Mouse (Mus musculus) MEL-GATA-1-ER (cell line): ENCODE results near the gene Fam83g.
"Not testable (repeated sequence)": the region's sequence is repeated elsewhere in the genome, so short reads cannot be mapped to it uniquely, and the experiment has no call there.

Experiments
- DNase-seq: peaks from one replicate; pipeline ENCODE4 v3.0.0-alpha.2; 2012; ENCODE audit warnings: low read depth; ENCODE audit errors: extremely low read depth

The Fam83g gene

GRCm38 (mm10) chr11:61683907-61684731 is at the start of gene Fam83g:
Fam83g (plus strand) TSS chr11:61684091.
- DNase-seq = peak; percentile 17

DNA sequence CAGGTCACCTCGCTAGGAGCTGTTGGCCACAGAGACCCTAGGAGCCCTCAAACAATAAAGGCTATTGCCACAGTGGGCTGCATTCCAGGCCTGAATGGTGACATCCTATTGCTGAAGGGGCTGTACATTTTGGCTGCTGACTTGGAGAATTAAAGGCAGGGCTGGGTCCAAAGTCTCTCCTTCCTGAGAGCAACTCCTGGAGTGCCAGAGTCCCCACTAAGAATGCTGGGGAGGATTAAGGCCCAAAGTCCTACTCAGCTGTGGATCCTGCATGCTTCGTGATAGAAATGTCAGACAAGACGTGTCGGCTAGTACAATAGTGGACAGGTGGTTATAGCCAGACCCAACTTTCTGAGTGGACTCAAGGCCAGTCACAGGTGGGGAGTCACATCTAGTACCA is 47.6 kb upstream of the Fam83g start:
- DNase-seq = not testable (repeated sequence)

DNA sequence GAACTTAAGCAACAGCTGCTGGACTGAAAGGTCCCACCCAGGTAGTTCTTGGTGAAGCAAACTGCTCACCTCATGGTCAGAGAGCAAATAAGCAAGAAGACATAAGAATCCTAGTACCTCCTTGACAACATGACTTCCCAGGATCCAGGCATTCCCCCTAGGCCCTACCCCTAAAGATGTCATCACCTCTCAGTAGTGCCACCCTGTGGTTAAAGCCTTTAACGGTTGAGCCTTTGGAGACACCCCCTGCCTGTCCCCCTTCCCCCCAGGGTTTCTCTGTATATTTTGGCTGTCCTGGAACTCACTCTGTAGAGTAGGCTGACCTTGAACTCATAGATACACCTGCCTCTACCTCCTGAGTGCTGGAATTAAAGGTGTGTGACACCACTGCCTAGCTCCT is 46.5 kb upstream of the Fam83g start:
- no peak for DNase-seq

DNA sequence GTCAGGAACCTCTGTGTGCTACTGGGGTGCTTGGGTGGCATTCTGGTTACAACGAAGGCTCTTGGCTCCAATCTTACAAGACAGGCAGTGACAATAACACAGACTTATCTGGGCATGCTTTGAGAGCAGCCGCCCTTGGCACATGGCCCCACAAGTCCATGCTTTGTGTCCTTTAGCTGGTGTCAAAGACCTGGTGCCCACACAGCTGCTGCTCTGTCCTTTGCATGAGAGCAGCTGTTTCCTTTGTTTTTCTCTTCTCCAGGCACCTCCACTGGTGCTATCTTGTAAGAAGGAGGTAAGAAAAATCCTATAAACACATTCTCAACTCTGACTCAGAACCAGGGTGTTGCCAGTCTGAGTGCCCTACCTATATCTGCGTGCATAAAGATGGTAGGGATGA is 46.0 kb upstream of the Fam83g start:
- no peak for DNase-seq

DNA sequence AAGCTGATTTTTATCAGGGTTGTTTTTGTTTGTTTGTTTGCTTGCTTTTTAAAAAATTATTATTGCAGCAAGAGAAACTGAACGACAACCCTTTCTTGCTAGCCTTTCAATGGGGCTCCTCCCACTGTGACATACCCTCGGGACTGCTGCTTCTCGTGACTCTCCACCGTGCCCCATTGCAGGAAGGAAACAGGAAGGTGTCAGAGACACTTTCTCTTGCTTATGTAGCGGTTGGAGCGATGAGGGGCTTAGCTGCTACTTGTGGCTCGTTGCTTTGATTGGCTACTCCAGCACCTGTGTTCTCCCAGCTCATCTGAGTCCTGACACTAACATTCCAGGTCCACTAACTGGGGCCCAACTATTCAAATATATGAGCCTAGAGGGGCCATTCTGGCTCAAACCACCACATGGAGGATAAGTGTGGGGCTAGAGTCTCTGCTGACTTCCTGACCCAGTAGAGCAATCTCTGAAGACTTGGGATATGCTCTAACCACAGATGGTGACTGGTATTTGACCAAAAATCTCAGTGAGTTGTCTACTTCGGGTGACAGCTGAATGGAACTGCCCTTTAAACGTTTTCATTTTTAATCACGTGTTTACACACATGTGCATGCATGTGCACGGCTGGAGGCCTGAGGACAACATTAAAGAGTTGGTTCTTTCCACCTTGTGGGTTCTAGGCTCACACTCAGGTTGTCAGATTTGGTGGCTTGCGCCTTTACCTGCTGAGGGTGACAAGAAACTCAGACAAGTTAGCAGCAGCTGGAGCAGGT is 44.9 kb upstream of the Fam83g start:
- DNase-seq = no peak

DNA sequence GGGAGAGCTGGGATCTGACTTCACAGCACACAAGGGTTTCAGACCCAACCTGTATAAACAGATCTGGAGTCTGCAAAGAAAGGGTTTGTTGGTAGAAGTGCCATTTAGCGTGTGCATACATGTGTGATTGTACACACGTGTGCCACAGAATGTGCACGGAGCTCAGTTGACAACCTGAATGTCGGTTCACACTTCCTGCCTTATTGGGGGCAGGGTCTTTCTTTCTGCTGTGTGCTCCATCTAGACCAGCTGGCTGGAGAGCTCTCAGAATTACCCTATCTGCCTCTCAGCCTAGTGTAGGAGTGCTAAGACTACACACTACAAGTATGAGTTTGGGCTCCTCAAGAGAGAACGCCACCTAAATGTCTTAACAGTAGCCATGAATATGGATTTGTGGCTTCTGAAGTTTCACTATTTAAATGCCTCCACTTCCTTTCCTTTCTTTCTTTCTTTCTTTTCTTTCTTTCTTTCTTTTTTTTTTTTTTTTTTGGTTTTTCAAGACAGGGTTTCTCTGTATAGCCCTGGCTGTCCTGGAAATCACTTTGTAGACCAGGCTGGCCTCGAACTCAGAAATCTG is 44.2 kb upstream of the Fam83g start:
- DNase-seq = no peak

DNA sequence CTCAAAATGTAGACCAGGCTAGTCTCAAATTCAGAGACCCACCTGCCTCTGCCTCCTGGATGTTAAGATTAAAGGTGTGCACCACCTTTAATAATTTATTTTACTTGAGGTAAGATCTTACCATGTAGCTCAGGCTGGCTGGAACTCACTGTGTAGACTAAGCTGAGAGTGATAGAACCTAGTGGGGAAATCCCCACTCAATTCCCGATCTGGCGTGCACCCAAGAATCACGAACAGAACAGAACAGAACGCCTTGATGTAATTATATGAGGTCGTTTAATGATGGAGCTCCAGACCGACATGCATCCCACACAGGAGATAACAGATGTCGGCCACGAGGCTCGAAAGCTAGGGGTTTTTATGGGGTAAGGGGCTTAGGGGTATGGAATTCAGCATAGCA is 43.3 kb upstream of the Fam83g start:
- DNase-seq = not testable (repeated sequence)

- no peak for DNase-seq
Measured at GRCm38 (mm10) chr11:61642106-61642505, 41.8 kb upstream of the Fam83g start.

DNA sequence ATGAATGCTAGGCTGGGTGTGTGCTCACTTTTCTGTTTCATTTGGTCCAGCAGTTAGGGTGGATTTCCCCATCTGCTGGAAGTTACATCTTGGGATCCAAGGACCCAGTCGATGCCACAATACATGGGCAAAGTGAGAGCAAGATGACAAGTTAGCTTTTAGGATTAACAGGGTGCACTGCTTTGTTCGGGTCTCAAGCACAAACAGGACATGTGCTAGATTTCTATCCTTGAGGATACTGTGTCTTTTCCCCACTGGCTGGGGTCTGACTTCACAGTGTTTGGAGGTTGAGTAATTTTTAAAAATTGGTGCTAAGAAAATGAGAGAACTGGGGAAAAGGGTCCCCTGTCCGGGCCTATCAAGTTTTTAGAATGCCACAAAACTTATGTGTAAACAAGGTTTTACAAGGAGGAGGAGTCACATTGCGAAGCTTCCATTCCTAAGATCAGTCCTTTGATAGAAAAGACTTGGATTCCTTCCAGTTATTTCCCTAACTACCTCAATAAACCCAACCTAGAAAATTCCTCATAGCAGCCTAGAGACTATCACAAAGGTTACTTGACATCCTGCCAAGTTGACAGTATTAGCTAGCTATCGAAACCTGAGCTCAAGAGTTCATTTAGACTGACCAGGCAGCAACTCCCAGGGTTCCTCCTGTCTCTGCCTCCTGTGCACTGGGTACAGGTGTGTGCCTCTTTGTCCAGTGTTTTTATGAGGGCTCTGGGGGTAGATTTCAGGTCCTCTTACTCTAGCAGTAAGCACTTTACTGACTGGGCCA is 40.5 kb upstream of the Fam83g start:
- no peak for DNase-seq

DNA sequence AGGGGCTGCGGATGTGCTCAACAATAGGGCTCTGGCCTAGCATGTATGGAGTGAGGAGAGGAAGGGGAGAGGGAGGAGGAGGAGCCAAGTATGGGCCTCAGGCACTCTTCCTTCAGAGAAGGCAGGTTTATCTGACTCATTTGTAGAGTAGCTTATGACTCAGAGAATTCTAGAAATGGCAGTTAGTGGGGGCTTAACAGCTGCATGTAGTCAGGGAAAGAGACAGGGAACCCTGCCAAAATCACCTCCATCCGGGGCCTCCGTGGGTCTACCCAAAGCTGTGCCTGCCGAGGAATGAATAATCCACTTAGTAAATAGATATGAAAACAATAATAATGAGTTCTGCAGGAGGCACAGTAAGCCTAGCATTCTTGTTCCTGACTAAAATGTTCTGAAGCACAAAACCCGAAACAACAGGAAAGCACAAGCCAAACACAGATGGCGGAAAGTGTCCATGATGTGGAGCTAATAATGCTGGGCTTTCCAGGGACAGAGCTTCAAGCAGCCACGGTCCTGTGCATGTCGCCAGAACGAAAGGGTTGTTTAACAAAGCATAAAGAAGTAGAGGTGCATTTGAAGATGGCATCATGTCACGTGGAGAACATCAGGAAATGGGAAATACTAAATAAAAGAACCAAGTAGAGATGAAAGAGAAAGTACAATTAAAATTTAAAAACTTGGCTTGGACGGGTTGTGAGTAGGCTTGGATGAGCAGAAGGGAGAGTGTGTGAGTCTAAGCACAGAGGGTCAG is 39.1 kb upstream of the Fam83g start:
- no peak for DNase-seq

GRCm38 (mm10) chr11:61645357-61645857 is 38.5 kb upstream of the Fam83g start:
- DNase-seq = no peak

DNA sequence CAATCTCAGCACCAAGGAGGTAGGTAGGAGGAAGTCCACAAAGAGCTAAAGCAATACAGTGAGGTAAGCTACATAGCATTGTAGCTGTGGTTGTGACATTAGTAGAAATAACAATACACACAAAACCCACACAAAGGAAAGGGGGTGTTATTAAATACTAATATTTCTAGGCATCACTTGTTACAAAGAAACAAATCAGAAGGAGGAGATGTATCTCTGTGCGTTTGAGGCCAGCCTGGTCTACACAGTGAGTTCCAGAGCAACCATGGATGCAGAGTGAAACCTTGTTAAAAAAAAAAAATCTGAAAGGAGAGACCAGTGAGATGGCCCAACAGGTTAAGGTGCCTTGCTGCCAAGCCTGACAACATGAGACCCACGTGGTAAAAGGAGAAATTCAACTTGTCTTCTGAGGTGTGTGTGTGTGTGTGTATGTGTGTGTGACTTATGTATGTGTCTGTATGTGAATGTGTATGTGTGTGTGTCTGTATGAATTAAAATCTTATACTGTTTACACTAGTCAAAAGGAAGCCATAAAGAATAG is 37.3 kb upstream of the Fam83g start:
- no peak for DNase-seq

- DNase-seq = no peak
Measured at GRCm38 (mm10) chr11:61647110-61647910, 36.6 kb upstream of the Fam83g start.

GRCm38 (mm10) chr11:61647956-61648748 is 35.7 kb upstream of the Fam83g start:
- no peak for DNase-seq

DNA sequence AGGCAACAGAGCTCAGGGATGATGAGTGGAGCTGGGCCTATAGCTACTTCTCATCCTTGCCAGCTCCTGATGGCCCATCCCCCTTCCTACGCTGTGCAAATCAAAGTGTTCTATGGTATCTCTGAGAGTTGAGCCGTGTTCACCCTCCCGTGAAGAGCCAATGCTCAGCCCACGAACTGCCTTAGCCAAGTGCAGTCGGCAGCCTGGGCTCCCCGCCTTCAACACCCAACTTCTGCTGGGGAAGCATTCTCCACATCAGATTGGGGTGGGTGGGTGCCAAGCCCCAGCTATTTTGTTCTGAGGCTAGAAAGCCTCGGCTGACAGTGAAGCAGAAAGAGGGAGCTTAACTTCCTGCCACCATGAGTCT is 35.2 kb upstream of the Fam83g start:
- no peak for DNase-seq

DNA sequence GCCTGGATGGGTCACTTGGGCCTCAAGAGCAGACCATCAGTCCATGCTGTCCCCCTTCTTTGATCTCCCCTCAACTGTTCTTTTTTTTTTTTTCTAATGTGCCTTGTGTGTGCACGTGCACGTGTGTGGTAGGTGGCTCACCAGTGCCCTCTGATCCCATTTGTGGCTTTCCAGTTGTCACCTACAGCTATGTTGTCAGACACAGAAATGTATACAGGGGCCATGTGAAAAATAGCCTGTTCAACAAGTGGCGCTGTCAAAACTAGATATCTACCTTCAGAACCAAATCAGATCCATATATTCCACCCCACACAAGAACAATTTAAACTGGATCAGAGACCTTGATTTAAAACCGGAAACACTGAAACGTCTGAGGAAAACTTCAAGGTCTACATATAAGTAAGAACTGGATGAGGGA is 34.7 kb upstream of the Fam83g start:
- DNase-seq = no peak

GRCm38 (mm10) chr11:61649626-61650025 is 34.3 kb upstream of the Fam83g start:
- DNase-seq = no peak

- no peak for DNase-seq
Measured at GRCm38 (mm10) chr11:61650470-61651265, 33.2 kb upstream of the Fam83g start.
